Mouse (Mus musculus) lung, adult 2 months (tissue): ENCODE data around the gene Fam169b.

Source experiments
- CTCF ChIP-seq: fragments of 200-500 bp; IDR thresholded peaks from 2 replicates; pipeline ENCODE4 v1.5.1; 2011; ENCODE audit warnings: mild to moderate bottlenecking, low read length, control low read depth; ENCODE audit not compliant: insufficient read depth
- POLR2A ChIP-seq: fragments of 200-500 bp; IDR thresholded peaks from 2 replicates; pipeline ENCODE4 v1.6.1; 2011; ENCODE audit warnings: low read depth, mild to moderate bottlenecking, control low read depth, low read length, borderline replicate concordance; ENCODE audit errors: extremely low read depth

- TF ChIP-seq CTCF (no peak), POLR2A (no peak)
These were observed 55.4 kb downstream of the Fam169b start for GRCm38 (mm10) chr7:68329000-68329399.
